Mouse (Mus musculus) liver, embryonic 14.5 days (tissue): ENCODE data around the gene Alg9.

Experiments
- CTCF ChIP-seq: IDR thresholded peaks from 2 replicates; pipeline ENCODE4 v1.5.1; 2016; ENCODE audit warnings: antibody characterized with exemption, low read depth, control low read depth
- EP300 ChIP-seq: IDR thresholded peaks from 2 replicates; pipeline ENCODE4 v1.6.1; 2016; ENCODE audit warnings: antibody characterized with exemption, low read depth

GRCm38 (mm10) chr9:50823779-50824453, 49.1 kb downstream of the Alg9 start:
- TF ChIP-seq CTCF (no peak), EP300 (peak; percentile 98)
